Mouse (Mus musculus): ENCODE measurements at regions not wholly inside any gene's neighbourhood (a gene's known extent, or its start where the extent isn't known, plus 50 kb on each side); places are given as distances from the start of the nearest gene placed in this dataset.

- H3K4me3 ChIP-seq (ENCODE audit: low read depth, low read length), result no peak overlapping the region
- ATAC-seq (ENCODE audit: insufficient read depth, low read depth) (no peak), DNase-seq (ENCODE audit: low spot score) (no peak)
- 52% methylated on average over 2 of the region's 2 CpGs for WGBS
- H3K9me3 ChIP-seq (replicated peaks; ENCODE audit: control insufficient read depth, low read length), result no peaks in the 10 kb centered on the region
- no peak for TF ChIP-seq EP300 (IDR thresholded peaks at IDR 0.05; ENCODE audit: low read depth)
- TF ChIP-seq CTCF (IDR thresholded peaks at IDR 0.05; ENCODE audit: low read depth), result no peak
- H3K4me1 ChIP-seq (ENCODE audit: control insufficient read depth, insufficient read depth), result no peaks in the 10 kb centered on the region
- no peaks in the 10 kb centered on the region for H3K36me3 ChIP-seq (replicated peaks; ENCODE audit: control insufficient read depth, insufficient read depth, low read length)
- H3K27ac ChIP-seq (ENCODE audit: low read depth), result no peak overlapping the region
- no peak overlapping the region for H3K4me2 ChIP-seq (ENCODE audit: low read depth, low read length)
- no peaks in the 10 kb centered on the region for H3K27me3 ChIP-seq (ENCODE audit: control insufficient read depth, insufficient read depth, low read length)
- H3K9ac ChIP-seq (replicated peaks; ENCODE audit: low read depth, low read length), result no peak overlapping the region
These were observed 625.9 kb upstream of the Cypt12 start for GRCm38 (mm10) chr3:17322266-17322665.

DNA sequence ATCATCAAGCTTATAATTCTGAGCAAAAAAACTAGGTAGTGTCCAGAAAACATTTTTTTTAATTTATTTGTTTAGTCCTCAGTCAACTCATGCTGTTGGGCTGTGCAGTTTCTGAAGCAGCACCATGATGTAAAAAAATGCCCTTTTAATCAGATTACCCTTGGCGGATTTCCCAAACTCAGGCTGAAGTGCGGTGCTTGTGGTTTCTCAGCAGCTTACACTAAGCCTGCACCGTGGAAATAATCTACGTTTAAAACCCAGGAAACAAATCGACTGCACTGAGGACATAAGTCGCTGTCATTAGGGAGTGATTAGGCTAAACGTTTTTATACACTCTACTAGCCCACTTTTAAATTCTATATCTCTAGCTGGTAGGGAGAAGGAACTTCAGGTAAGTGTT is 623.4 kb upstream of the Cypt12 start:
- no peaks in the 10 kb centered on the region for H3K27me3 ChIP-seq (ENCODE audit: control insufficient read depth, insufficient read depth, low read length)
- 30% methylated on average over 7 of the region's 7 CpGs for WGBS
- H3K4me2 ChIP-seq (ENCODE audit: low read depth, low read length), result no peak overlapping the region
- no peaks in the 10 kb centered on the region for H3K4me1 ChIP-seq (ENCODE audit: control insufficient read depth, insufficient read depth)
- no peak overlapping the region for H3K9ac ChIP-seq (replicated peaks; ENCODE audit: low read depth, low read length)
- no peaks in the 10 kb centered on the region for H3K36me3 ChIP-seq (replicated peaks; ENCODE audit: control insufficient read depth, insufficient read depth, low read length)
- TF ChIP-seq CTCF (IDR thresholded peaks at IDR 0.05; ENCODE audit: low read depth) (no peak), EP300 (IDR thresholded peaks at IDR 0.05; ENCODE audit: low read depth) (no peak)
- ATAC-seq (ENCODE audit: insufficient read depth, low read depth) (no peak), DNase-seq (ENCODE audit: low spot score) (no peak)
- no peak overlapping the region for H3K27ac ChIP-seq (ENCODE audit: low read depth)
- no peaks in the 10 kb centered on the region for H3K9me3 ChIP-seq (replicated peaks; ENCODE audit: control insufficient read depth, low read length)
- H3K4me3 ChIP-seq (ENCODE audit: low read depth, low read length), result no peak overlapping the region

- H3K4me1 ChIP-seq (ENCODE audit: control insufficient read depth, insufficient read depth), result no peaks in the 10 kb centered on the region
- ATAC-seq (ENCODE audit: insufficient read depth, low read depth), result no peak
- WGBS, result 72% methylated on average over 2 of the region's 2 CpGs
- H3K36me3 ChIP-seq (replicated peaks; ENCODE audit: control insufficient read depth, insufficient read depth, low read length), result no peaks in the 10 kb centered on the region
- no peak overlapping the region for H3K9ac ChIP-seq (replicated peaks; ENCODE audit: low read depth, low read length)
- H3K9me3 ChIP-seq (replicated peaks; ENCODE audit: control insufficient read depth, low read length), result no peaks in the 10 kb centered on the region
- no peak overlapping the region for H3K4me2 ChIP-seq (ENCODE audit: low read depth, low read length)
- H3K27ac ChIP-seq (ENCODE audit: low read depth), result no peak overlapping the region
- no peak for TF ChIP-seq EP300 (IDR thresholded peaks at IDR 0.05; ENCODE audit: low read depth)
- no peak for TF ChIP-seq CTCF (IDR thresholded peaks at IDR 0.05; ENCODE audit: low read depth)
- no peaks in the 10 kb centered on the region for H3K27me3 ChIP-seq (ENCODE audit: control insufficient read depth, insufficient read depth, low read length)
- H3K4me3 ChIP-seq (ENCODE audit: low read depth, low read length), result no peak overlapping the region
- no peak for DNase-seq (ENCODE audit: low spot score)
These were observed 622.4 kb upstream of the Cypt12 start for GRCm38 (mm10) chr3:17325821-17326220.

GRCm38 (mm10) chr3:17326292-17326691 is 621.9 kb upstream of the Cypt12 start:
- Histone ChIP-seq H3K4me3 (ENCODE audit: low read depth, low read length) (no peak overlapping the region), H3K27ac (ENCODE audit: low read depth) (no peak overlapping the region), H3K27me3 (ENCODE audit: control insufficient read depth, insufficient read depth, low read length) (no peaks in the 10 kb centered on the region), H3K9me3 (replicated peaks; ENCODE audit: control insufficient read depth, low read length) (no peaks in the 10 kb centered on the region), H3K4me1 (ENCODE audit: control insufficient read depth, insufficient read depth) (no peaks in the 10 kb centered on the region), H3K9ac (replicated peaks; ENCODE audit: low read depth, low read length) (no peak overlapping the region), H3K4me2 (ENCODE audit: low read depth, low read length) (no peak overlapping the region), H3K36me3 (replicated peaks; ENCODE audit: control insufficient read depth, insufficient read depth, low read length) (no peaks in the 10 kb centered on the region)
- ATAC-seq (ENCODE audit: insufficient read depth, low read depth), result no peak
- 88% methylated on average over 8 of the region's 8 CpGs for WGBS
- DNase-seq (ENCODE audit: low spot score), result no peak
- no peak for TF ChIP-seq CTCF (IDR thresholded peaks at IDR 0.05; ENCODE audit: low read depth)
- no peak for TF ChIP-seq EP300 (IDR thresholded peaks at IDR 0.05; ENCODE audit: low read depth)

GRCm38 (mm10) chr3:17326774-17327173 is 621.4 kb upstream of the Cypt12 start:
- 86% methylated on average over 4 of the region's 4 CpGs for WGBS
- H3K27ac ChIP-seq (ENCODE audit: low read depth), result no peak overlapping the region
- H3K4me1 ChIP-seq (ENCODE audit: control insufficient read depth, insufficient read depth), result no peaks in the 10 kb centered on the region
- TF ChIP-seq EP300 (IDR thresholded peaks at IDR 0.05; ENCODE audit: low read depth) (no peak), CTCF (IDR thresholded peaks at IDR 0.05; ENCODE audit: low read depth) (no peak)
- H3K9me3 ChIP-seq (replicated peaks; ENCODE audit: control insufficient read depth, low read length), result no peaks in the 10 kb centered on the region
- DNase-seq (ENCODE audit: low spot score) (no peak), ATAC-seq (ENCODE audit: insufficient read depth, low read depth) (no peak)
- H3K36me3 ChIP-seq (replicated peaks; ENCODE audit: control insufficient read depth, insufficient read depth, low read length), result no peaks in the 10 kb centered on the region
- no peak overlapping the region for H3K4me2 ChIP-seq (ENCODE audit: low read depth, low read length)
- H3K4me3 ChIP-seq (ENCODE audit: low read depth, low read length), result no peak overlapping the region
- H3K9ac ChIP-seq (replicated peaks; ENCODE audit: low read depth, low read length), result no peak overlapping the region
- no peaks in the 10 kb centered on the region for H3K27me3 ChIP-seq (ENCODE audit: control insufficient read depth, insufficient read depth, low read length)

DNA sequence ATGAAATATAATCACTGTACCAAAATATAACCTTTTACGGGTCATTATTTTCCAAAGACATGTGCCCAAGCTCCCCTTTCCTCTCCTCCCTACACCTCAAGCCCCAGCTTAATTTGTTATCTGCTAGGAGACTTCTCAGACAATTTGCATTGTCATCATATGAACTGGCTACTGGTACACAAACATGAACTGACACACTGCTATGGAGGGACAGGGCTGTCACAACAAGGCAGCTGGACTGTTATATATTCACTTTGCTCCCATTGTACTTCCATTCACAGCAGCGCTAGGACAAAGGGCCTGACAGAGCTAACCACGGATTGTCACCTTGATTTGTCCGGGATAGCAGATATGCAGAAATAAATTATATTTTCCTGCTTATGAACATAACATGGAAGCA is 620.5 kb upstream of the Cypt12 start:
- DNase-seq (ENCODE audit: low spot score) (no peak), ATAC-seq (ENCODE audit: insufficient read depth, low read depth) (no peak)
- TF ChIP-seq CTCF (IDR thresholded peaks at IDR 0.05; ENCODE audit: low read depth), result no peak
- no peak for TF ChIP-seq EP300 (IDR thresholded peaks at IDR 0.05; ENCODE audit: low read depth)
- Histone ChIP-seq H3K9ac (replicated peaks; ENCODE audit: low read depth, low read length) (no peak overlapping the region), H3K9me3 (replicated peaks; ENCODE audit: control insufficient read depth, low read length) (no peaks in the 10 kb centered on the region), H3K36me3 (replicated peaks; ENCODE audit: control insufficient read depth, insufficient read depth, low read length) (no peaks in the 10 kb centered on the region), H3K4me1 (ENCODE audit: control insufficient read depth, insufficient read depth) (no peaks in the 10 kb centered on the region), H3K27me3 (ENCODE audit: control insufficient read depth, insufficient read depth, low read length) (no peaks in the 10 kb centered on the region), H3K4me2 (ENCODE audit: low read depth, low read length) (no peak overlapping the region), H3K27ac (ENCODE audit: low read depth) (no peak overlapping the region), H3K4me3 (ENCODE audit: low read depth, low read length) (no peak overlapping the region)
- WGBS, result 94% methylated on average over 4 of the region's 4 CpGs
